Mouse (Mus musculus) kidney, adult 2 months (tissue): ENCODE data around the gene Cep290. TPM values are rescaled to one million over a fixed set of nuclear protein-coding genes. Genes with fewer than 3 reads are reported as not detected.
A peak's percentile ranks its signal among the peaks of the same experiment; 100 is the strongest.

Experiments used
- DNase-seq: peaks from one replicate; pipeline ENCODE4 v3.0.0; 2021
- H3K27ac ChIP-seq: fragments of 200-500 bp; 2 replicates; pipeline ENCODE4 v1.5.1; 2012; ENCODE audit warnings: low read depth, low read length, control low read depth, inconsistent platforms; ENCODE audit not compliant: insufficient read depth
- H3K27me3 ChIP-seq: fragments of 200-500 bp; replicated peaks from 2 replicates; pipeline ENCODE4 v1.6.1; 2012; ENCODE audit warnings: mild to moderate bottlenecking, moderate library complexity, low read length, inconsistent platforms; ENCODE audit not compliant: control insufficient read depth, insufficient read depth
- H3K36me3 ChIP-seq: fragments of 200-500 bp; 2 replicates; pipeline ENCODE4 v1.6.1; 2012; ENCODE audit warnings: mild to moderate bottlenecking, moderate library complexity, low read length, inconsistent platforms; ENCODE audit not compliant: control insufficient read depth, insufficient read depth
- H3K4me1 ChIP-seq: fragments of 200-500 bp; 2 replicates; pipeline ENCODE4 v1.6.1; 2011; ENCODE audit warnings: low read length; ENCODE audit not compliant: control insufficient read depth, insufficient read depth
- H3K4me3 ChIP-seq: fragments of 200-500 bp; 2 replicates; pipeline ENCODE4 v1.5.1; 2011; ENCODE audit warnings: mild to moderate bottlenecking, low read depth, low read length, control low read depth; ENCODE audit not compliant: insufficient read depth
- CTCF ChIP-seq: fragments of 200-500 bp; conservative IDR thresholded peaks from 2 replicates; pipeline ENCODE4 v1.5.1; 2011; ENCODE audit warnings: low read depth, mild to moderate bottlenecking, control low read depth, low read length, moderate library complexity, mixed read lengths; ENCODE audit not compliant: insufficient read depth, insufficient read length
- POLR2A ChIP-seq: fragments of 200-500 bp; IDR thresholded peaks from one replicate; pipeline ENCODE4 v1.6.1; 2011; ENCODE audit warnings: low read depth, low read length, control low read depth
- WGBS: fragments of 180-500 bp; shearing (Covaris S2); methylation state at CpG from one replicate; pipeline ENCODE4 v1.1.7; 2018; 5-methylcytosine and 5-hydroxymethylcytosine counted together
- polyA plus RNA-seq: library from polyadenylated mRNA; depleted of rRNA; stranded (reverse); fragments of >200 nt; gene quantifications from 2 replicates; pipeline ENCODE4 v1.2.3, GENCODE M21; 2012; rRNA removed

Cep290 gene
- 0.49 and 0.89 TPM in 2 replicates for polyA plus RNA-seq

GRCm38 (mm10) chr10:100487097-100487978 lies at the start of gene Cep290, which contains the start of gene Tmtc3:
Cep290 (plus strand) TSS chr10:100487558.
Tmtc3 (minus strand) TSS chr10:100487350.
- WGBS: under 1% methylated on average over 63 of the region's 63 CpGs
- peak; percentile 15 for TF ChIP-seq POLR2A
- TF ChIP-seq CTCF: no peak
- H3K27me3 ChIP-seq: no peaks in the 10 kb centered on the region
- H3K27ac ChIP-seq: peak within 1 kb of the TSS; percentile 46; the same call in 1 of the 2 replicates
- H3K36me3 ChIP-seq: no peaks in the 10 kb centered on the region
- peak; percentile 99 for DNase-seq
- H3K4me1 ChIP-seq: no peaks in the 10 kb centered on the region
- H3K4me3 ChIP-seq: peak within 1 kb of the TSS; percentile 91

GRCm38 (mm10) chr10:100449394-100449793 lies 38.0 kb upstream of the Cep290 start:
- TF ChIP-seq POLR2A (no peak), CTCF (no peak)
- no peak overlapping the region for H3K27ac ChIP-seq
- H3K4me1 ChIP-seq: no peaks in the 10 kb centered on the region
- H3K4me3 ChIP-seq: no peak overlapping the region
- H3K27me3 ChIP-seq: no peaks in the 10 kb centered on the region
- no peaks in the 10 kb centered on the region; the same call in 1 of the 2 replicates for H3K36me3 ChIP-seq
- no peak for DNase-seq

GRCm38 (mm10) chr10:100460515-100460914 lies 26.8 kb upstream of the Cep290 start:
- Histone ChIP-seq H3K36me3 (peaks cover 2% of the 10 kb centered on the region; the same call in 1 of the 2 replicates), H3K27ac (no peak overlapping the region), H3K4me1 (no peaks in the 10 kb centered on the region), H3K27me3 (no peaks in the 10 kb centered on the region), H3K4me3 (no peak overlapping the region)
- no peak for DNase-seq
- TF ChIP-seq CTCF (no peak), POLR2A (no peak)

- WGBS: 46% methylated on average over 3 of the region's 3 CpGs
- Histone ChIP-seq H3K36me3 (peaks cover 5% of the 10 kb centered on the region; the same call in 1 of the 2 replicates), H3K4me3 (no peak overlapping the region), H3K27me3 (no peaks in the 10 kb centered on the region), H3K4me1 (no peaks in the 10 kb centered on the region), H3K27ac (no peak overlapping the region)
- TF ChIP-seq CTCF (no peak), POLR2A (no peak)
- DNase-seq: no peak
These were observed 12.3 kb upstream of the Cep290 start for GRCm38 (mm10) chr10:100475040-100475439.

- H3K36me3 ChIP-seq: peaks cover 1% of the 10 kb centered on the region; the same call in 1 of the 2 replicates
- no peak overlapping the region for H3K4me3 ChIP-seq
- H3K27ac ChIP-seq: no peak overlapping the region
- no peak for TF ChIP-seq POLR2A
- no peak for TF ChIP-seq CTCF
- H3K4me1 ChIP-seq: no peaks in the 10 kb centered on the region
- WGBS: 84% methylated on average over 3 of the region's 3 CpGs
- H3K27me3 ChIP-seq: no peaks in the 10 kb centered on the region
- no peak for DNase-seq
These were observed 7.8 kb upstream of the Cep290 start for GRCm38 (mm10) chr10:100479538-100479937.

GRCm38 (mm10) chr10:100486701-100487096 lies 659 bp upstream of the Cep290 start:
- peak overlapping the region; percentile 46; the same call in 1 of the 2 replicates for H3K27ac ChIP-seq
- peak overlapping the region; percentile 91 for H3K4me3 ChIP-seq
- no peak for TF ChIP-seq CTCF
- TF ChIP-seq POLR2A: no peak
- under 1% methylated on average over 13 of the region's 13 CpGs for WGBS
- H3K4me1 ChIP-seq: no peaks in the 10 kb centered on the region
- H3K36me3 ChIP-seq: no peaks in the 10 kb centered on the region
- H3K27me3 ChIP-seq: no peaks in the 10 kb centered on the region
- no peak for DNase-seq

GRCm38 (mm10) chr10:100491916-100492315 lies 4.6 kb downstream of the Cep290 start:
- TF ChIP-seq POLR2A: no peak
- no peak for TF ChIP-seq CTCF
- Histone ChIP-seq H3K36me3 (no peaks in the 10 kb centered on the region), H3K4me3 (no peak overlapping the region), H3K27ac (no peak overlapping the region), H3K27me3 (no peaks in the 10 kb centered on the region), H3K4me1 (no peaks in the 10 kb centered on the region)
- DNase-seq: no peak
- 91% methylated on average over 7 of the region's 7 CpGs for WGBS
